28 mouse cellular contexts compared by ENCODE assay signal in genomic region chr13:99506580-99506962, GRCm38 (mm10). TPM values are rescaled to one million over a fixed set of nuclear protein-coding genes. Genes with fewer than 3 reads are reported as not detected.
DNase-seq lines count a peak whose midpoint lies in the region; ATAC-seq and TF ChIP-seq lines count a peak whose summit lies in the region.
"Had no signal": no experiment of that assay in that cellular context is flagged by ENCODE, and none has a peak within 500 bp of the region (broad histone marks: within the 10 kb centered on the region; RNA-seq: fewer than 3 reads in every experiment).

No protein-coding gene starts in this region.

- peaks cover 24% of the 10 kb centered on the region for H3K36me3 ChIP-seq in limb, embryonic 13.5 days
- H3K36me3 ChIP-seq in limb, embryonic 10.5 days: peaks cover 8% of the 10 kb centered on the region; the same call in 1 of the 2 replicates
- H3K36me3 ChIP-seq in embryonic facial prominence, embryonic 14.5 days (ENCODE audit: control insufficient read depth, insufficient read depth, low read length): 0 out of 2 replicates have a peak, but pooled peaks cover 18% of the 10 kb centered on the region
- H3K36me3 ChIP-seq in stomach, embryonic 16.5 days (ENCODE audit: control insufficient read depth, insufficient read depth, low read length): no peaks in the 10 kb centered on the region
- H3K36me3 ChIP-seq in liver, postnatal 0 days (replicated peaks; ENCODE audit: insufficient read depth, low read length): no peaks in the 10 kb centered on the region
- H3K36me3 ChIP-seq: liver, embryonic 13.5 days had no signal

- H3K27me3 ChIP-seq in limb, embryonic 13.5 days: no peaks in the 10 kb centered on the region
- H3K27me3 ChIP-seq in limb, embryonic 10.5 days (ENCODE audit: low read depth, poor library complexity, severe bottlenecking): no peaks in the 10 kb centered on the region
- H3K27me3 ChIP-seq in embryonic facial prominence, embryonic 14.5 days (replicated peaks; ENCODE audit: control insufficient read depth, insufficient read depth, low read length): no peaks in the 10 kb centered on the region
- H3K27me3 ChIP-seq in stomach, embryonic 16.5 days (ENCODE audit: control insufficient read depth, insufficient read depth, low read length): no peaks in the 10 kb centered on the region
- no peaks in the 10 kb centered on the region for H3K27me3 ChIP-seq in liver, postnatal 0 days (ENCODE audit: insufficient read depth, low read length)
- H3K27me3 ChIP-seq: forebrain, embryonic 15.5 days; heart, embryonic 15.5 days; hindbrain, embryonic 12.5 days; limb, embryonic 15.5 days had no signal

- no peak for DNase-seq in limb, embryonic 10.5 days (ENCODE audit: low spot score)
- DNase-seq in 3T3-L1 (ENCODE audit: low read depth, low spot score): peak; percentile 87
- peak; percentile 93 for DNase-seq in embryonic facial prominence, embryonic 14.5 days (ENCODE audit: low spot score)
- DNase-seq in liver, postnatal 0 days: no peak
- no peak for DNase-seq in urinary bladder, adult 18-20 months (ENCODE audit: low spot score in 2 of 2)
- DNase-seq: adrenal gland, adult 2 months; adrenal gland, postnatal 36 days; cerebellum, adult 2 months; cerebellum, postnatal 14 days; gastrocnemius, postnatal 25 days; heart, postnatal 36 days; kidney, adult 9 months; kidney, postnatal 14 days; liver, embryonic 13.5 days; lung, adult 2 months; right cerebral cortex, postnatal 25 days; thymus, postnatal 14 days had no signal

- H3K4me1 ChIP-seq in limb, embryonic 13.5 days: peaks cover 47% of the 10 kb centered on the region
- H3K4me1 ChIP-seq in limb, embryonic 10.5 days: peaks cover 21% of the 10 kb centered on the region
- H3K4me1 ChIP-seq in embryonic facial prominence, embryonic 14.5 days (ENCODE audit: control insufficient read depth, insufficient read depth, low read length): peaks cover 42% of the 10 kb centered on the region
- H3K4me1 ChIP-seq in stomach, embryonic 16.5 days (ENCODE audit: control insufficient read depth, insufficient read depth, low read length): peaks cover 30% of the 10 kb centered on the region
- H3K4me1 ChIP-seq in liver, postnatal 0 days (ENCODE audit: insufficient read depth): no peaks in the 10 kb centered on the region
- H3K4me1 ChIP-seq: liver, embryonic 13.5 days had no signal

- no peak overlapping the region for H3K9ac ChIP-seq in limb, embryonic 13.5 days
- no peak overlapping the region for H3K9ac ChIP-seq in embryonic facial prominence, embryonic 14.5 days (ENCODE audit: low read depth, low read length)
- no peak overlapping the region for H3K9ac ChIP-seq in stomach, embryonic 16.5 days (ENCODE audit: low read length)
- no peak overlapping the region for H3K9ac ChIP-seq in liver, postnatal 0 days (replicated peaks)
- H3K9ac ChIP-seq: forebrain, embryonic 15.5 days; heart, embryonic 15.5 days; hindbrain, embryonic 12.5 days; limb, embryonic 15.5 days; liver, embryonic 13.5 days had no signal

- no peak overlapping the region for H3K4me2 ChIP-seq in limb, embryonic 13.5 days (replicated peaks)
- no peak overlapping the region for H3K4me2 ChIP-seq in embryonic facial prominence, embryonic 14.5 days (ENCODE audit: low read depth, low read length)
- H3K4me2 ChIP-seq in stomach, embryonic 16.5 days (ENCODE audit: low read depth, low read length): no peak overlapping the region
- no peak overlapping the region for H3K4me2 ChIP-seq in liver, postnatal 0 days (ENCODE audit: low read depth, low read length)
- H3K4me2 ChIP-seq: forebrain, embryonic 15.5 days; heart, embryonic 15.5 days; hindbrain, embryonic 12.5 days; limb, embryonic 15.5 days; liver, embryonic 13.5 days; midbrain, embryonic 11.5 days had no signal

- no peak for TF ChIP-seq CTCF in liver, postnatal 0 days (IDR thresholded peaks at IDR 0.05; ENCODE audit: low read depth)

- 50% methylated on average over 2 of the region's 2 CpGs for WGBS in limb, embryonic 13.5 days
- WGBS in limb, embryonic 10.5 days: 83% methylated on average over 2 of the region's 2 CpGs
- 27% methylated on average over 2 of the region's 2 CpGs for WGBS in embryonic facial prominence, embryonic 14.5 days
- WGBS in stomach, embryonic 16.5 days: 16% methylated on average over 2 of the region's 2 CpGs
- 58% methylated on average over 2 of the region's 2 CpGs for WGBS in liver, postnatal 0 days (ENCODE audit: insufficient replicate concordance)

- H3K9me3 ChIP-seq in limb, embryonic 13.5 days: no peaks in the 10 kb centered on the region
- no peaks in the 10 kb centered on the region for H3K9me3 ChIP-seq in limb, embryonic 10.5 days (replicated peaks)
- H3K9me3 ChIP-seq in embryonic facial prominence, embryonic 14.5 days (ENCODE audit: control insufficient read depth, low read length): no peaks in the 10 kb centered on the region
- H3K9me3 ChIP-seq in stomach, embryonic 16.5 days (replicated peaks; ENCODE audit: control insufficient read depth, low read length): no peaks in the 10 kb centered on the region
- H3K9me3 ChIP-seq in liver, postnatal 0 days (ENCODE audit: low read length): no peaks in the 10 kb centered on the region
- H3K9me3 ChIP-seq: forebrain, embryonic 10.5 days; forebrain, embryonic 15.5 days; heart, embryonic 10.5 days; heart, embryonic 15.5 days; hindbrain, embryonic 12.5 days; limb, embryonic 15.5 days; liver, embryonic 13.5 days had no signal

- H3K27ac ChIP-seq in limb, embryonic 13.5 days: peak overlapping the region; percentile 10; the same call in 1 of the 2 replicates
- no peak overlapping the region for H3K27ac ChIP-seq in limb, embryonic 10.5 days
- H3K27ac ChIP-seq in embryonic facial prominence, embryonic 14.5 days (replicated peaks; ENCODE audit: low read depth, low read length): no peak overlapping the region
- peak overlapping the region; percentile 50 for H3K27ac ChIP-seq in stomach, embryonic 16.5 days (ENCODE audit: low read length)
- no peak overlapping the region for H3K27ac ChIP-seq in liver, postnatal 0 days (ENCODE audit: low read depth)
- H3K27ac ChIP-seq: forebrain, embryonic 10.5 days; forebrain, embryonic 15.5 days; heart, embryonic 10.5 days; heart, embryonic 15.5 days; hindbrain, embryonic 12.5 days; limb, embryonic 15.5 days; liver, embryonic 13.5 days had no signal

- ATAC-seq in limb, embryonic 13.5 days (ENCODE audit: low FRiP score, low read depth): no peak
- no peak for ATAC-seq in embryonic facial prominence, embryonic 14.5 days (ENCODE audit: low read depth)
- ATAC-seq in stomach, embryonic 16.5 days (ENCODE audit: insufficient read depth, low FRiP score): peak; percentile 59; the same call in 1 of the 2 replicates
- no peak for ATAC-seq in liver, postnatal 0 days
- ATAC-seq: forebrain, embryonic 15.5 days; intestine, postnatal 0 days; midbrain, embryonic 16.5 days had no signal

- TF ChIP-seq EP300 in liver, postnatal 0 days (IDR thresholded peaks at IDR 0.05; ENCODE audit: low read depth): no peak

- H3K4me3 ChIP-seq in limb, embryonic 13.5 days: no peak overlapping the region
- H3K4me3 ChIP-seq in limb, embryonic 10.5 days: no peak overlapping the region
- H3K4me3 ChIP-seq in embryonic facial prominence, embryonic 14.5 days (ENCODE audit: low read depth, low read length): no peak overlapping the region
- no peak overlapping the region for H3K4me3 ChIP-seq in stomach, embryonic 16.5 days (replicated peaks; ENCODE audit: low read length)
- no peak overlapping the region for H3K4me3 ChIP-seq in liver, postnatal 0 days (ENCODE audit: low read depth, low read length)
- H3K4me3 ChIP-seq: forebrain, embryonic 10.5 days; forebrain, embryonic 15.5 days; heart, embryonic 10.5 days; heart, embryonic 15.5 days; hindbrain, embryonic 12.5 days; limb, embryonic 15.5 days; liver, embryonic 13.5 days had no signal

RNA-seq across cellular contexts. Expression of gene Map1b, which starts 9.8 kb away (rescaled TPM):
- 173 and 179 TPM in 2 replicates for polyA plus RNA-seq in limb, embryonic 13.5 days (2015; fragmentation: Nextera tagmentation; extraction: Ambion mirVana)
- 60.1 and 64.6 TPM in 2 replicates for polyA plus RNA-seq in limb, embryonic 10.5 days (2016; fragmentation: Nextera tagmentation; extraction: Ambion mirVana)
- polyA plus RNA-seq in embryonic facial prominence, embryonic 14.5 days (2014; fragmentation: Nextera tagmentation; extraction: Ambion mirVana): 203 and 242 TPM in 2 replicates
- polyA plus RNA-seq in stomach, embryonic 16.5 days (2015; fragmentation: Nextera tagmentation; extraction: Ambion mirVana): 126 and 134 TPM in 2 replicates
- polyA plus RNA-seq in liver, postnatal 0 days (2015; fragmentation: Nextera tagmentation; extraction: Ambion mirVana): 1.2 and 1.3 TPM in 2 replicates

Comparison
In these comparisons a context has a peak if more than half of its experiments do, and no peak if none do; other contexts are left out.
1. H3K27ac ChIP-seq: peak in limb, embryonic 13.5 days (single experiment) and stomach, embryonic 16.5 days (single experiment); none in limb, embryonic 10.5 days (single experiment), embryonic facial prominence, embryonic 14.5 days (single experiment) and liver, postnatal 0 days (single experiment).
2. DNase-seq: peak in 3T3-L1 (single experiment) and embryonic facial prominence, embryonic 14.5 days (single experiment); none in limb, embryonic 10.5 days (single experiment), liver, postnatal 0 days (single experiment) and urinary bladder, adult 18-20 months (0 of 2).
3. RNA of gene Map1b, which starts 9.8 kb away (polyA plus RNA-seq): 203 to 242 TPM in embryonic facial prominence, embryonic 14.5 days, 173 to 179 TPM in limb, embryonic 13.5 days, 126 to 134 TPM in stomach, embryonic 16.5 days and 60.1 to 64.6 TPM in limb, embryonic 10.5 days; 1.2 to 1.3 TPM in liver, postnatal 0 days; every median in the first group is over 10 times any median in the second.